Mouse (Mus musculus): ENCODE data around the gene Mpdz.
A peak's percentile ranks its signal among the peaks of the same experiment; 100 is the strongest.

Mpdz gene

GRCm38 (mm10) chr4:81392869-81393268 is 49.7 kb downstream of the Mpdz start:
- no peak for DNase-seq (ENCODE audit: low read depth, low spot score)

DNA sequence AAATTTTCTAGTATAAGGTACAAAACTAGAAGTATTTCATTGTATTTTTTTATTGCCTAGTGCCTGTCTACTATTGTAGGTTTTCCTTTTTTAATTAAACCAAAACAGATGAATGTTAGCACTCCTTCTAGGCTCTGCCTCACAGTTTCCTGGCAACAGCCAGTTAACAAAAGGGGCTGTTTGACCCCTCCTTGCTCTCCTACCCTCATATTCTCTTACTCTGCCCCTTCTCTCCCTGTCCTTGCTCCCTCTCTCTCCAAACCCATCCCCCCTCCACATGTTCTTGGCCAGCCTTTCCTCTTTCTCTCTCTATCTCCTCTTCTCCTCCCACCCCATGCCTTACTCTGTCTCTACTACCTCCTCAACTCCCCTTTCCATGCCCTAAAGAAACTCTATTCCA is 53.4 kb downstream of the Mpdz start:
- DNase-seq (ENCODE audit: low read depth, low spot score) = no peak

GRCm38 (mm10) chr4:81387644-81388043 is 55.0 kb downstream of the Mpdz start:
- no peak for DNase-seq (ENCODE audit: low read depth, low spot score)

- peak; percentile 6 for DNase-seq (ENCODE audit: low read depth, low spot score)
These were observed 70.3 kb downstream of the Mpdz start for GRCm38 (mm10) chr4:81372355-81372754.

GRCm38 (mm10) chr4:81351368-81351767 is 91.2 kb downstream of the Mpdz start:
- no peak for DNase-seq (ENCODE audit: low read depth, low spot score)

DNA sequence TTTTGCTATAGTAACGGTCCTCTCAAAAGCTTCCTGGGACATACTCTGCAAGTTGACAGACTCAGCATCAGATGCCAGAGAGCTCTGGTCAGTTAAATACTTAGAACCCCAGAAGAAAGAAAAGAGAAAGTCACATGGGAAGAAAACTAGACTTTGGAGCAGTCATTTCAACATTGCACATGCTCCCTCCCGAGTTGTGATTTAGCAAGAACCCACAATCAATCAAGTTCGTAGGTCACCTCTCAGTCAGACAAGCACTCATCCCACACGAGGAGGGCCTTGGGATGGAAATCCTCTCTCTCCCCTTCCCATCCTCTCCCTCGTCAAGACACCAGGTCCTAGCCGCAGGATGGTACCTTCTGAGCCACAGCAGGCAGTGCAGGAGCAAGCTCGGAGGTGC is 94.0 kb downstream of the Mpdz start:
- DNase-seq (ENCODE audit: low read depth, low spot score) = no peak

GRCm38 (mm10) chr4:81345141-81345540 is 97.5 kb downstream of the Mpdz start:
- no peak for DNase-seq (ENCODE audit: low read depth, low spot score)

GRCm38 (mm10) chr4:81333628-81333991 is 109.0 kb downstream of the Mpdz start:
- no peak for DNase-seq (ENCODE audit: low read depth, low spot score)

- DNase-seq (ENCODE audit: low read depth, low spot score) = peak; percentile 69
These were observed 109.6 kb downstream of the Mpdz start for GRCm38 (mm10) chr4:81332901-81333627.

GRCm38 (mm10) chr4:81332439-81332841 is 110.2 kb downstream of the Mpdz start:
- DNase-seq (ENCODE audit: low read depth, low spot score) = no peak

GRCm38 (mm10) chr4:81327694-81328093 is 114.9 kb downstream of the Mpdz start:
- DNase-seq (ENCODE audit: low read depth, low spot score) = no peak

DNA sequence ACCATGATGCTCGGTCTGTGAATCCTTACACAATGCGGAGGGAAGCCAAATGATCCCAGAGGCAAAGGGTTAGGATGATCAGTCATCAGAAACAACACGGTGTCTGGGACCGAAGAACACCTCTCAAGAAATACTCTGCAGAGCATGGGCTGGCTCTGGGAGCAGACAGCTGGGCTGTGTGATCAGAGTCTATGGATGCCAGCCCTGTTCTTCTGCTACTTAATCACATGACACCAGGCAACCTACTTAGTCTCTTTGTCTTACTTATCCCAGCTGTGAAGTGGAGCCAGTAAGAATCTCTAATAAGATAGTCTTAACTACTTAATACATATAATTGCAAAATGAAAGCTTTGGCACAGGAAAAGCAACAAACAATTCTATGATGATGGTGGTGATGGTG is 118.8 kb downstream of the Mpdz start:
- no peak for DNase-seq (ENCODE audit: low read depth, low spot score)

DNA sequence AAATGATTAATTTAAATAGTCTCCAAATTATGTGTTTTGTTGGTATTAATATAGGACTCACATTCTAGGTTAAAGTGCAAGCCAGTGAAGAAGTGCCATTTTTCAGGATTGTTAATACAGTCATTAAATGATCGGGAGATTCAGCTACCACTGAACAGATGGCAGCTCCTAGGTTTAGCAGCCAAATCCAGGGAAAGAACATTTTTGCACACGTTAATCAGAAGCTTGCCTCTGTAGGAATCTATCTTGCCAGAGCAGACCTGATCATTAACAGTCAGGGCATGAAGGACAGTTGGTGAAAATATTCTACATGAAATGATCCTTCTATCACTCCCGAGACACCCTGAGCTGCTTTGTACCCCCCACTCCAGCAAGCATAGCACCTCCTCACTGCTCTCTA is 120.4 kb downstream of the Mpdz start:
- DNase-seq (ENCODE audit: low read depth, low spot score) = no peak

DNA sequence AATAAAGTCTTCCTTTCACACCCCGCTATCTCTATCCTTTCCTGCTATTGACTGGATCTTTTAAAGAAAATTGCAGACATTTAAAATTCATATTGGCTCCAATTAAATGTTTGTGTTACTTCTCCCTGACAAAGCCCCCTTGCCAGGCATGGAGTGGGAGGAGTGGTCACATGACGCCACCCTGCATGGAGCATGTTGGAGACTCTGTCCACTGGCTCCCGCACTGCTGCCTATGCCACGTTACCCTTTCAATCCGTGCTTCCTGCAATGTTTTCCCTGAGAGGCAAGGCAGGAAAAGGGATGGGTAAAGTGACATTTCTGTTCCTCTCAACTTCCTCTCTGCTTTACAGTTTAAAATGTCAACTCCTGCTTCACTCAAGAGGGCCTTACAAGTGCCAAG is 128.0 kb downstream of the Mpdz start:
- DNase-seq (ENCODE audit: low read depth, low spot score) = no peak

DNA sequence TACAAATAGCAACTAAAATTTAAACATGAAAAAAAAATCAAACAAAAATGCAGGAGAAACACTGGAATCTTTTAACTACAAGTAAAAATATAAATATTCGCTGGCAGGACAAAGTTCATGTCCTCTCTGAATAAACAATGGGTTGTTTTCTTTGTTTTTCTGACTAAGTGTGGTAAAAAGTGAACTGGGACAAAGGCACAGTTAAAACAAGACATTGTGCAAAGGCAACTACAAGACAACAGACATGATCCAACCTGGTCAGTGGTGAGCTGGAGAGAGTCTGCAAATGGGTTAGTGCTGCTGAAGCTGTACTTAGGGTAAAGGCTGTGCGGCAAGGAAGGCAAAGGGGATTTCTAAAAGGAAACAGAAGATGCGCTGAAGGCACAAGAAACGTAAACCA is 129.4 kb downstream of the Mpdz start:
- DNase-seq (ENCODE audit: low read depth, low spot score) = no peak

DNA sequence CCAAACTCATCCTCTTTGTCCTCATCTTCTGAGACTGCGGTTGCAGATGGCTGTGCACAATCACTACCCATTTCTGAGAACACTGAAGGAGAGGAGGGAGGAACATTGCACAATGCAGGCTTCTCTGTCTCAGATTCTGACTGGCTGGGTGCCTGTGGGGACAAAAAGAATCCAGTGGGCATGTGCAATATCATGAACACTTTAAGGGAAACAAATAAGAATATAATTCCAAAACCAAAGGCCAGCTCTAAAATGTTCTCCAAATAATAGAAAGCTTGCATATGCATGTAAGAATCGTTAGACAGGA is 132.5 kb downstream of the Mpdz start:
- no peak for DNase-seq (ENCODE audit: low read depth, low spot score)

DNA sequence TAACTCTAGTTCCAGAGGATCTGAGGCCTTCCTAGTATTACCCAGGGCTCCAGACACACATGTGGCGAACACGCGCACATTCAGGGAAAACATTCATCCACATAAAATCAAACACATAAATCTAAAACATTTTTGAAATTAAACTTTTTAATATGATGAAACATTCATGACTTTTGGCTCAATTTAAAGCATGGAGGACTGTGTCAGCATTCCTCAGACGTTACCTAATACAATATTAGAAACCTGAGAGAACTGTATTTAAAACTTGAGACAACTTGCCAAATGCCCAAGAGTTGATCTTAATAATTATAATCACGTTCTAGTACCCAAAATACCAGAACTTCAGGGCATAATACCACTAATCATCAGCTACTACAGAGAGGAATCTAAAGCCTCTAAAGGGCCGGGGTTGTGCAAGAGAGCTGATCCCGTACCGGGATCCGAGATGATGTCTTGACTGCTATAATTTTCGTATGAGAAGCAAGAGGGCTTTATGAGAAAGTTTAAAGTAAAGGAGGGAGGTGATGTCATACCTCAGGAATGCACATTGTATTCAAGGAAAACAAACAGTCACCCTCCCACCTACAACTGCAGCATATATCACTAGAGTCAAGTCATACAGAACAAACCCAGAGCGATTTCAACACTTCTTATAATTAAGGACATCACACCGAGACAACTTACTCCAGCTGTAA is 133.0 kb downstream of the Mpdz start:
- no peak for DNase-seq (ENCODE audit: low read depth, low spot score)

DNA sequence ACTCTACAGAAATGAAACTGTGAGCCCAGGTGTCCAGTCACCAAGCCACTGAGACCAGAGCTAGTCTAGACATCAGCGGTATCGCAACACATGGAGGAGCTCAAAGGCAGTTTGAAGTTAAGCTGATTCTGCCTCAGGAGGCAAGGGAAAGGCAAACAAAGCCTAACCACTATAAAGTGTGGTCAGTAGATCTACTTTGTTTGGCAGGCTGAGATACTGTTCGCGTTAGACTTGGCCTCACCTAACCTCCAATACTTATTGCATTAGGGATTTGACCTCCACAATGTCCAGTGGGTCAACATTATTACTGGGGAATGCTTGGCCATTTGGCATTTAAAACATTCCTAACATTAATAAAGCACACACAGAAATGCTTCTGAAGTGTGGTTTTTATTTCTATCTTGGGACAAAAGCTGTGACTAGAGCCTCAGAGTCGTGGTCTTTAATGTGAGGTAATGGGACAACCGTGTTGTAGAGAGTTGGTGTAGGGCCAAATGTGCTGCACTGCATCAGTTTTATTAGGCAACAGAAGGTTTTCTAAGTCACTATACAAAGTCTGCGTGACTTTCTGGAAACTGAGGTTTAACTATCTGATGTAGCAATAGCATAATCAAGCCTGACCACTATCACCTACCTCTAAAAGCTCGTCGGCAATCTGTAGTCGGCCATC is 134.9 kb downstream of the Mpdz start:
- DNase-seq (ENCODE audit: low read depth, low spot score) = no peak

DNA sequence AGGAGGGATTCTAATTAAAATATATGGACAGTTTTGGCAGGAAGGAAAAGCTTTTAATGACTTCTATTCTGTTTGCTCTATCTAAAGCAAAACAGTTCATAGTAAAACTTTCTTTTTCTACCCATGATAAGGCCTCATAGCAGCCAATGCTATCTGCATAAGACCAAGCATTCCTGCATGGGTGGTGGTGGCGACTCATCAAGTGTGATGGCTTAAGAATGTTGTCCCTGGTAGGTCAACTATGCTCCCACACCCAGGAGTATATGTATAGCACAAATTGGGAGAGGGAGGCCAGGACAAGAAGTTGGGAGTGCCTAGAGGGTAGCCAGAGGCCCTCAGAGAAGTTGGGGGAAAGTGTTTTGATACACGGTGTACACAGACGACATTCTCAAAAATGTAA is 140.6 kb downstream of the Mpdz start:
- no peak for DNase-seq (ENCODE audit: low read depth, low spot score)

GRCm38 (mm10) chr4:81298384-81298783 is 144.2 kb downstream of the Mpdz start:
- DNase-seq (ENCODE audit: low read depth, low spot score) = no peak

DNA sequence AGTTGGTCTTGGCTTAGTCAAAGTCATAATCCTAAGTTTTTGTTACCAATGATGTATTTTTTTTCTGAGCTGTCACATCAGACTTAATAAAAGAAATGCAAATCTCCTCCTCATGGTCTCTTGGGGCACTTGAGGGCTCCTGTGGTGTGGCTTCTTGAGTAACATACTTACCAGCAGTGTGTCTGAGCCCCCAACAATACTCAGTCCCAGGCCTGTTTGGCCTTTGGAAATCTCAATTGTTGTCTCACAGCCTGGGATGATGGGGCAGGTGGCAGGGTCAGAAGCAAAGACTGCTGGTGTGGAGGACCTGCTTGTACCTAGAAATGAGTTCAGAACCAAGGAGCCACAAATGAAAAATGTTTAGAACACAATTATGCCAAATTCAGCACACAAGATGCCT is 149.3 kb downstream of the Mpdz start:
- no peak for DNase-seq (ENCODE audit: low read depth, low spot score)

GRCm38 (mm10) chr4:81285564-81285963 is 157.1 kb downstream of the Mpdz start:
- DNase-seq (ENCODE audit: low read depth, low spot score) = peak; percentile 56

DNA sequence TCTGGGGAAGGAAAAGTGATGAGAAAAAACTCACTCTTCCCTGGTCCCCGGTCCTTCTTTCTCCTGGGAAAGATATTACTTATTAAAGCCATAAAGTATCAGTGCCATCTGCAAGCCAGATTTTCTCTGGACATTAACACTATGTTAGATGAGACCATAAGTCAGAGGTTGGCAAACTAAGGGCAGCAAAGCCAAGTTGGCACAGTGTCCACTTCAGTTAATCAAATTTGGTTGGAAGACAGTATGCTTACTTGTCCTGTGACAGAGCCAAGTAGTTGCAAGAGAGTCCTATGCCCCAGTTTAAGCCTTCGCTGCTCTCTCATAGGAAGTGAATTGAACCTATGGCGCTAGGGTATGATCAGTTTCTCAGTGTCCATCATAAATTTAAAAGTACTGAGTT is 159.0 kb downstream of the Mpdz start:
- no peak for DNase-seq (ENCODE audit: low read depth, low spot score)
